Mouse (Mus musculus): Measurements from ENCODE around the gene Lsm11. TPM values are rescaled to one million over a fixed set of nuclear protein-coding genes. Genes with fewer than 3 reads are reported as not detected.

Gene Lsm11
- polyA plus RNA-seq (2015; fragmentation: Nextera tagmentation; extraction: Ambion mirVana): 6.8 and 7.8 TPM in 2 replicates

- peak within 1 kb of the TSS; percentile 44; the same call in 1 of the 2 replicates for H3K27ac ChIP-seq
- peaks cover 14% of the 10 kb centered on the region for H3K4me1 ChIP-seq
- ATAC-seq (ENCODE audit: low FRiP score, low read depth): peak; percentile 91
- H3K4me3 ChIP-seq: peak within 1 kb of the TSS; percentile 85
- peaks cover 26% of the 10 kb centered on the region for H3K36me3 ChIP-seq
- H3K27me3 ChIP-seq: no peaks in the 10 kb centered on the region
- WGBS: under 1% methylated on average over 55 of the region's 55 CpGs
- peak within 1 kb of the TSS; percentile 90 for H3K9ac ChIP-seq
- peak within 1 kb of the TSS; percentile 93 for H3K4me2 ChIP-seq (replicated peaks)
- no peaks in the 10 kb centered on the region for H3K9me3 ChIP-seq
Measured at GRCm38 (mm10) chr11:45944643-45945156, at the start of gene Lsm11. Lsm11 (minus strand) TSS chr11:45944935.

- no peak overlapping the region for H3K27ac ChIP-seq
- H3K27me3 ChIP-seq: no peaks in the 10 kb centered on the region
- H3K4me1 ChIP-seq: peaks cover 6% of the 10 kb centered on the region
- H3K4me3 ChIP-seq: peak overlapping the region; percentile 33
- H3K9me3 ChIP-seq: no peaks in the 10 kb centered on the region
- H3K36me3 ChIP-seq: no peaks in the 10 kb centered on the region
- peak overlapping the region; percentile 62 for H3K4me2 ChIP-seq (replicated peaks)
- 48% methylated on average over 13 of the region's 13 CpGs for WGBS
- no peak for ATAC-seq (ENCODE audit: low FRiP score, low read depth)
- H3K9ac ChIP-seq: peak overlapping the region; percentile 40
Measured at GRCm38 (mm10) chr11:45992087-45992486, 47.4 kb upstream of the Lsm11 start.

- Histone ChIP-seq H3K27ac (no peak overlapping the region), H3K4me2 (replicated peaks) (peak overlapping the region; percentile 62), H3K4me1 (peaks cover 6% of the 10 kb centered on the region), H3K9ac (peak overlapping the region; percentile 40), H3K27me3 (no peaks in the 10 kb centered on the region), H3K9me3 (no peaks in the 10 kb centered on the region), H3K36me3 (no peaks in the 10 kb centered on the region), H3K4me3 (peak overlapping the region; percentile 33)
- ATAC-seq (ENCODE audit: low FRiP score, low read depth): peak; percentile 57; the same call in 1 of the 2 replicates
- WGBS: 7% methylated on average over 16 of the region's 16 CpGs
Measured at GRCm38 (mm10) chr11:45991604-45992003, 46.9 kb upstream of the Lsm11 start.

GRCm38 (mm10) chr11:45980893-45981253 is 36.1 kb upstream of the Lsm11 start:
- 45% methylated on average over 19 of the region's 19 CpGs for WGBS
- H3K27me3 ChIP-seq: peaks cover 15% of the 10 kb centered on the region
- ATAC-seq (ENCODE audit: low FRiP score, low read depth): 0 out of 2 replicates have a peak, but pooled peaks have one; percentile 12

GRCm38 (mm10) chr11:45979946-45980892 is 35.5 kb upstream of the Lsm11 start, which contains the start of gene Sox30:
Sox30 (plus strand) TSS chr11:45980310.
- 12% methylated on average over 70 of the region's 115 CpGs for WGBS
- peak; percentile 92 for ATAC-seq (ENCODE audit: low FRiP score, low read depth)
- peaks cover 8% of the 10 kb centered on the region; the same call in 1 of the 2 replicates for H3K9me3 ChIP-seq

More at GRCm38 (mm10) chr11:45980893-45981253, 36.1 kb upstream of the Lsm11 start:
- Histone ChIP-seq H3K4me3 (peak overlapping the region; percentile 64), H3K4me1 (0 out of 2 replicates have a peak, but pooled peaks cover 8% of the 10 kb centered on the region), H3K9ac (peak overlapping the region; percentile 83), H3K4me2 (replicated peaks) (peak overlapping the region; percentile 78), H3K36me3 (no peaks in the 10 kb centered on the region), H3K27ac (0 out of 2 replicates have a peak overlapping the region, but pooled peaks have one; percentile 22), H3K9me3 (peaks cover 8% of the 10 kb centered on the region; the same call in 1 of the 2 replicates)

GRCm38 (mm10) chr11:45976061-45976460 is 31.3 kb upstream of the Lsm11 start:
- Histone ChIP-seq H3K36me3 (no peaks in the 10 kb centered on the region), H3K4me1 (0 out of 2 replicates have a peak, but pooled peaks cover 6% of the 10 kb centered on the region), H3K4me3 (no peak overlapping the region), H3K9ac (no peak overlapping the region), H3K9me3 (peaks cover 8% of the 10 kb centered on the region; the same call in 1 of the 2 replicates), H3K27ac (no peak overlapping the region), H3K4me2 (replicated peaks) (no peak overlapping the region), H3K27me3 (peaks cover 12% of the 10 kb centered on the region)
- no peak for ATAC-seq (ENCODE audit: low FRiP score, low read depth)
- WGBS: 86% methylated on average over 3 of the region's 3 CpGs

More at GRCm38 (mm10) chr11:45979946-45980892, 35.5 kb upstream of the Lsm11 start, which contains the start of gene Sox30:
- Histone ChIP-seq H3K9ac (peak within 1 kb of the TSS; percentile 83), H3K4me1 (0 out of 2 replicates have a peak, but pooled peaks cover 8% of the 10 kb centered on the region), H3K27ac (0 out of 2 replicates have a peak within 1 kb of the TSS, but pooled peaks have one; percentile 22), H3K36me3 (no peaks in the 10 kb centered on the region), H3K27me3 (peaks cover 15% of the 10 kb centered on the region), H3K4me2 (replicated peaks) (peak within 1 kb of the TSS; percentile 78), H3K4me3 (peak within 1 kb of the TSS; percentile 64)

- peaks cover 2% of the 10 kb centered on the region; the same call in 1 of the 2 replicates for H3K9me3 ChIP-seq
- H3K4me1 ChIP-seq: no peaks in the 10 kb centered on the region
- no peak overlapping the region for H3K9ac ChIP-seq
- no peak overlapping the region for H3K4me2 ChIP-seq (replicated peaks)
- H3K27me3 ChIP-seq: peaks cover 8% of the 10 kb centered on the region; the same call in 1 of the 2 replicates
- 90% methylated on average over 8 of the region's 8 CpGs for WGBS
- H3K36me3 ChIP-seq: no peaks in the 10 kb centered on the region
- no peak overlapping the region for H3K27ac ChIP-seq
- ATAC-seq (ENCODE audit: low FRiP score, low read depth): no peak
- no peak overlapping the region for H3K4me3 ChIP-seq
Measured at GRCm38 (mm10) chr11:45974466-45974865, 29.7 kb upstream of the Lsm11 start.

- Histone ChIP-seq H3K9me3 (no peaks in the 10 kb centered on the region), H3K4me2 (replicated peaks) (no peak overlapping the region), H3K4me1 (no peaks in the 10 kb centered on the region), H3K36me3 (no peaks in the 10 kb centered on the region), H3K27ac (no peak overlapping the region), H3K9ac (no peak overlapping the region), H3K4me3 (no peak overlapping the region), H3K27me3 (0 out of 2 replicates have a peak, but pooled peaks cover 3% of the 10 kb centered on the region)
- WGBS: 82% methylated on average over 5 of the region's 5 CpGs
- ATAC-seq (ENCODE audit: low FRiP score, low read depth): no peak
Measured at GRCm38 (mm10) chr11:45973635-45974034, 28.9 kb upstream of the Lsm11 start.

- Histone ChIP-seq H3K27me3 (0 out of 2 replicates have a peak, but pooled peaks cover 3% of the 10 kb centered on the region), H3K9me3 (no peaks in the 10 kb centered on the region), H3K36me3 (no peaks in the 10 kb centered on the region), H3K4me3 (no peak overlapping the region), H3K27ac (no peak overlapping the region), H3K9ac (no peak overlapping the region), H3K4me1 (no peaks in the 10 kb centered on the region), H3K4me2 (replicated peaks) (no peak overlapping the region)
- ATAC-seq (ENCODE audit: low FRiP score, low read depth): no peak
- WGBS: 93% methylated on average over 3 of the region's 3 CpGs
Measured at GRCm38 (mm10) chr11:45968466-45968865, 23.7 kb upstream of the Lsm11 start.

- no peak overlapping the region for H3K9ac ChIP-seq
- H3K4me3 ChIP-seq: no peak overlapping the region
- no peak for ATAC-seq (ENCODE audit: low FRiP score, low read depth)
- no peaks in the 10 kb centered on the region for H3K36me3 ChIP-seq
- H3K4me1 ChIP-seq: no peaks in the 10 kb centered on the region
- no peak overlapping the region for H3K4me2 ChIP-seq (replicated peaks)
- 89% methylated on average over 4 of the region's 4 CpGs for WGBS
- H3K27me3 ChIP-seq: 0 out of 2 replicates have a peak, but pooled peaks cover 3% of the 10 kb centered on the region
- no peaks in the 10 kb centered on the region for H3K9me3 ChIP-seq
- H3K27ac ChIP-seq: no peak overlapping the region
Measured at GRCm38 (mm10) chr11:45966896-45967295, 22.2 kb upstream of the Lsm11 start.

- Histone ChIP-seq H3K4me3 (no peak overlapping the region), H3K9me3 (no peaks in the 10 kb centered on the region), H3K4me2 (replicated peaks) (no peak overlapping the region), H3K27me3 (no peaks in the 10 kb centered on the region), H3K27ac (no peak overlapping the region), H3K4me1 (no peaks in the 10 kb centered on the region), H3K9ac (no peak overlapping the region), H3K36me3 (no peaks in the 10 kb centered on the region)
- WGBS: 79% methylated on average over 5 of the region's 5 CpGs
- ATAC-seq (ENCODE audit: low FRiP score, low read depth): no peak
Measured at GRCm38 (mm10) chr11:45960003-45960402, 15.3 kb upstream of the Lsm11 start.

GRCm38 (mm10) chr11:45959598-45959997 is 14.9 kb upstream of the Lsm11 start:
- H3K4me2 ChIP-seq (replicated peaks): no peak overlapping the region
- H3K9me3 ChIP-seq: no peaks in the 10 kb centered on the region
- no peaks in the 10 kb centered on the region for H3K27me3 ChIP-seq
- no peaks in the 10 kb centered on the region for H3K36me3 ChIP-seq
- H3K4me1 ChIP-seq: no peaks in the 10 kb centered on the region
- no peak for ATAC-seq (ENCODE audit: low FRiP score, low read depth)
- no peak overlapping the region for H3K9ac ChIP-seq
- 79% methylated on average over 3 of the region's 3 CpGs for WGBS
- no peak overlapping the region for H3K4me3 ChIP-seq
- H3K27ac ChIP-seq: no peak overlapping the region

Measured in limb, embryonic 13.5 days (tissue).